Mouse (Mus musculus) heart, adult 9 months (tissue): ENCODE results near the gene Dusp16.

Experiments used
- DNase-seq, 2 experiments: peaks; one replicate each; pipeline ENCODE4 v3.0.0; 2022; ENCODE audit warnings: low spot score in 2 of 2

The Dusp16 gene

DNA sequence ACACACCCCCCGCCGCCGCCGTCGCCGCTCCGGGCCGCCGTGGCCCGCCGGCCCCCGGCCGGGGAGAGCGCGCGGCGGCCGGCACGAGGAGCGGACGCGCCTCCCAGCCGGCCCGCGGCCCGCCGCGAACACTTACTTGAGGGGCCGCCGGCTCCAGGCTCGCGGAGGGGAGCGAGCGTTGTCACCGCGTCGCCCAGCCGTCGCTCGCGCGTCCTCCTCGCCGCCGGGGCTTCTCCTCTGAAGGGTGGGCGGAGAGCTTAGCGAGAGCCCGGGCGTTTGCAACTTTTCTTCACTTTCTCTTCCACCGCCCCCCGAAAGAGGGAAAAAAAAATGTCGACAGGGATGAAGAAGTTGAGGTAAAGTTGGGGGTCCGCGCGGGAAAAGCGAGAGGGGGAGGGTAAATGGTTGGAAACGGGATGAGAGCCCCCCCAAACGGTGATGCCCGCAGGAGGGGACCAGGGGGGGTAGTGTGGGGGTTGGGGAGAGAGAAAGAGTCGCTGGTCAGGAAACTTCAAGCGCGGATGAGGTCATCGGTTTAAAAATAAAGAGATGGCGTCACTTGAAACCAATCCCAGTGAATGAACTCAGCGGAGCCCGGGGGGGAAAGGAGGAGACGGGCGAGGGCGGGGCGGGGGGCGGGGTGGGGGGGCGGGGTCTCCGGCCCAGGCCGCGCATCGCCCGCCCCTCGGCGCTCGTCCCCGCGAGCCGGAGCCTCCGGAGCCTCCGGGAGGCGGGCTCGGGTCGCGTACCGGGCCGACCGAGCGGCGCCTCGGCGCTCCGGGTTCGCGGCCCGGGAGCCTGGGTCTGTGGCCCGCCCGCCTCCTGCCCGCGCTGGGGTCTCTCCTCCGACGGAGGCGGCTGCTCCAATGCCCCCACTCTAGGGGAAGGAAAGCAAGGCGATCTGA lies at the start of gene Dusp16:
TSS of gene Dusp16 (minus strand) at position 485 of the 905 bp plus-strand sequence.
- DNase-seq: peak; percentile 93 to 96

- no peak for DNase-seq
Observed at GRCm38 (mm10) chr6:134840346-134840745, 47.9 kb upstream of the Dusp16 start.

DNA sequence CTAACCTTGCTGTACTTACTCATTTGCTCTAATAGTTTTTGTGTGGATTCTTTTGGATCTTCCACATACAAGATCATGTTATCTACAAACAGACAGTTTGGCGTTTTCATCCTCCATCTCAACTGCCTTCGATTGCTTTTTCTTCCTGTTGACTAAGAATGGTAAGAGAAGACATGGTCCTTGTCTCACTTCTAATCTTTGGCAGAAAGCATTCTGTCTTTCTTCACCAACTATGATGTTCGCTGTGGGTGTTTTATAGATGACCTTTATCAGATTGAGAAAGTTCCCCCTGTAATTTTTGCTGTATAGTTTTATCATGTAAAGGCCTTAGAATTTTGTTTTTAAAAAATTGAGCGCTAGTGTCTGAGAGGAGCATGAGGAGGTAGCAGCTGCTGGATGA lies 45.7 kb upstream of the Dusp16 start:
- no peak for DNase-seq

DNA sequence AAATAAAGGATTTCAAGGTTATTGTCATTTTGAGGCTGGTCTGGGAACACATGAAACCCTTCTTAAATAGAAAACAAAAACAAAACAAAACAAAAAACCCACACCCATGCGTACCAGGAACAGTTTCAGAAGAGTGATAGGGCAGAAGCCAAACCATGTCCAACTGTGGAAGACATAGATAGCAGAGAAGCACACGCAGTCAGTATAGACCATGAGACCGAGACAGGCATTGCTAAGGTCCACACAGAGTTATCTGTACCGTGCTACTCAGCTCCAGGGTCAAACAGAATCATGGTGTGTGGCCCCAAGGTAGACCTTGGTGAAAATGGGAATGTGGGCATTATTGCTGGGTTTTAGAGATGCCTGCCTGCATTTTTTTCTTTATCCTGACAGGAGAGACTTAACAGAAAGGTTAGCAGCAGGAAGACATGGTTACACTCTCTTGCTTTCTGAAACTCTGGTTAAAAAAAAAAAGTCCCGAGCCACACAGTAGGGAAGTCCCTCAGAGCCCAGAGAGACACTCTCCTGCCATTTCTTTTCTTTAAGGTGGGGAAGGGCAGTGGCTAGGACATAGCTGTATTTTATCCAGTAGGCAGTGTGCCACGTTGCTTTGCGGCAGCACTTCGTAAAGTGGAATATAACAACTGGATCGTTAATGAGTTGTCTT lies 42.3 kb upstream of the Dusp16 start:
- no peak for DNase-seq

DNA sequence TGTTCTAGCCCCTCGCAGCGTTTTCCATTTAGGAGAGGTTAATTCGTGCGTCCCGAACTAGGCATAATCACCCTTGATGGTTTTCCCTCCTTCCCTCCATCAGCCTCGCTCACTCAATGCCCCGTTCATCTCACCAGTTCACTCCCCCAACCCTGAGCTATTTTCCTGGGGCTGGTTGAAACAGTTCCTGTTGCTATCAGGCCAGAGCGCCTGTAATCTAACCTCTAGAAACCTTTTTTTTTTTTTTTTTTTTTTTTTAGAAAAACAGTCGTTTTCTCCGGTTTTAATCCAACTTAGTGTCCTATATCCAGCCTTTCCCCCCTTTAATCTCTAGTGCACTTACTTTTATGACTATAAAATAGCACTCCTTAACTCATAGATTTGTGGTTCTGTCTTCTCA lies 38.4 kb upstream of the Dusp16 start:
- no peak for DNase-seq

DNA sequence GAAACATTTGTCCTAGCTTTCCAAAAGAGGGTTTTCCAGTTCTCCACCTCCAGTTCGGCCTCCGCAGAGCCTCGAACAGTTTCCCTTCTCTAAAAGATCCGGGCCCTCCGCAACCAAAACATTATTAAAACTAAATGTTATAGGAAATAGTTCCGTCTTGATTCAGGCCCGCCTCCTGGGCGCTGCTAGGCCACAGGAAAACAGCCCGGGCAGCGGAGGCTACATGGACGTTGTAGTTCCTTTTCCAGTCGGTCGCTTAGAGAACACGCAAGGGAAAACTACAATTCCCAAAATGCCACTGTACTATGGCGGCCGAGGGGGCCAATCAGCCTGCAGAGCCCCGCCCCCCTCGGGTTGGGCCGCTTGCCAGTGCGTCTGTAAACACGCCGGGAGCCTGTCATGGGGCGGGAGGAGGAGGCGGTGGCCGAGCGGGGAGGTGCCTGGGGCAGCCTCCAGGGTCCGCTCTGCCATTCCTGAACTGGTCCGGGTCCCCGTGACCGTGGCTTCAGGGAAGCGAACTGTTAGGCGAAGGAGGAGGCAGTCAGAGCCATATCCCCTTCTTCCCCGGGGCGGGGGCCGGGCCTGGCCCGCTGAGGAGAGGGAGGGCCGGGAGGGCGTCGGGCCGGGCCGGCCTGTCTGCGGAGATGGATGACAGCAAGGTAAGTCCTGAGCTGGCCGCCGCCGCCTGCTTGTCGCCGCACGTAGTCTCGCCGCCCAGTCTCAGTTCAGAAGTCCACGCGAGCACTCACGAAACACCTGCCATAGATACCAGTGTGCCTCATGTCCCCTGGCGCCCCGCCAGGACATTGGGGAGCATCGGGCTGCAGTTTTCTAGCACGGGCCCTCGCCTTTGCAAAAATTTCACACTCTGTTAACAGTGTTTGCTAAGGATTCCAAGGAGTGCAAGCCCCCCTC lies 37.6 kb upstream of the Dusp16 start, which contains the start of gene Crebl2:
TSS of gene Crebl2 (plus strand) at position 369 of the 915 bp plus-strand sequence.
- peak; percentile 99 to 100 for DNase-seq

GRCm38 (mm10) chr6:134822844-134823243 lies 30.4 kb upstream of the Dusp16 start:
- DNase-seq: no peak

DNA sequence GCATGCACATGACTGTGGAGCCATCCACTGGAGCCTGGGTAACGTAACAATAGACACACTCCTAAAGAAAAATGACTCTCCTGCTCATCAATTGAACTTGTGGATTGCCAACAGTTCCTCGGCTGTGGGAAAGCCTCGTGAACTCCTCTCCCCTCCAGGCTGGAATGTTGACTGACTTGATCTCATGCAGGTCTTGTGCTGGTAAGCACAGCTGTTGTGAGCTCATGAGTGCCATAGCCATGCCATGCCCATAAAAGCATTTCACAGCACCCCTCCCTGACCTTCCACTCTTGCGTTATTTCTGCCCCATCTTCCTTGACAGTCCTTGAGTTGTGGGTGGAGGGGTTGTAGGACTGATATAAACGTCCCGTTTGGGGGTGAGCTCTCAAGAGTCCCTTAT lies 28.0 kb upstream of the Dusp16 start:
- no peak for DNase-seq

- no peak for DNase-seq
Observed at GRCm38 (mm10) chr6:134819741-134820140, 27.3 kb upstream of the Dusp16 start.

- DNase-seq: no peak
Observed at GRCm38 (mm10) chr6:134817051-134817928, 24.9 kb upstream of the Dusp16 start.

- DNase-seq: no peak
Observed at GRCm38 (mm10) chr6:134813066-134813465, 20.6 kb upstream of the Dusp16 start.

DNA sequence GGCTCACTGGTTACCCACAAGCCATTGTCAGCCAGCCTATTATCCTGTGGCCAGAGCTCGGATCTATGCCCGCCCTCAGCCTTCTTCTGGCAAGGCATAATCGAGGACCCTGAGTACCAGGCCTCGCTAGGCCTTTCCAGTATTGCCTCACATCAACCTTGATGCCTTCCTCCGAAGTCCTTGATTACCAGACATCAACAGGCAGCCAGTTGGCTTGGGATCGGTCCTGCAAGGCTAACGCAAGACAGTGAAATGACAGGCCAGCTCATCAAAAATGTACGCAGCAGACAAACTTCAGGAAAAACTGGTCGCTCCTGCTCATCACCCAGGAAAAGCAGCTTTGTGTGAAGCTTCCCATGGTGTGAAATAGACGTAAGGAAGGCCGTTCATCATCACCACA lies 15.4 kb upstream of the Dusp16 start:
- DNase-seq: no peak

DNA sequence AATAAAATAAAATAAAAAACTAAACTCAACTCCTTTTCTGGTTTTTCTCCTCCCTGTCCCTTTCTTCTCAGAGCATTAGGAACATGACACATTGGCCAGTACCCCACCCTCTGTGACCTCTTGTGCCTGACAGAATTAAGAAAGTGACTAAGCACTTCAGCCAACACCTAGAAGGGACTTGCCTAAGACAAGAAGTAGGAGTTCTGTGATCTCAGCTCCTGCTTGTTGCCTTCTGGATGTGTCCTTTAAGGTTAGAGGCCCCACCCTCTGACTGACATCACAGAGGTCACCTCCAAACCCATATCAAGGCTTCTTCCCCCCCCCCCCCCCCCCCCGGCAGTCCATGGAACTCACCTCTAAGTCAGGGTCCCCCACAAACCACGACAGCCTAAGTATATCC lies 14.7 kb upstream of the Dusp16 start:
- no peak for DNase-seq

- DNase-seq: no peak
Observed at GRCm38 (mm10) chr6:134806130-134806529, 13.7 kb upstream of the Dusp16 start.

DNA sequence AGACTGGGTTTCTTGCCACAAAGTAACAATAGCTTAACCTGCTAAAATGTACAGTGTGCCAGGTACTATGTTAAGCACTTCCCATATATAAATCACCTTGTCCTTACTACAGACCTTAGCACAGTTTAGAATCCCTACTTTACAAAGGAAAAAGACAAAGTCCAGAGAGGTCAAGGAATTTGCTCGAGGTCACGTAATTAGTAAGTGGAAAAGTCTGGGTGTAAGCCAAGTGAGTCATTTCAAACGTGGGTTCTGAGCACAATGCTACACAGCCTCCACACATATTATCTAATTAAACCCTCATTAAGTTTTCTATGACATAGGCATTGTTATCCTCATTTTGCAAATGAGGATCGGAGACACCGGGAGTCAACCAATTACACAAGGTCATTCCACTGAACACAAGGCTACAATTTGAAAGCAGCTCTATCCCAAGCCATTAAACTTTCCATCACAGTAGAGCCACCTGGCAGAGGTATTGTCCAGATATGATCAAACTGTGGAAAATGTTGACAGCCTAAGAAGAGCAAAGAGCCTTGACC lies 12.4 kb upstream of the Dusp16 start:
- no peak for DNase-seq

DNA sequence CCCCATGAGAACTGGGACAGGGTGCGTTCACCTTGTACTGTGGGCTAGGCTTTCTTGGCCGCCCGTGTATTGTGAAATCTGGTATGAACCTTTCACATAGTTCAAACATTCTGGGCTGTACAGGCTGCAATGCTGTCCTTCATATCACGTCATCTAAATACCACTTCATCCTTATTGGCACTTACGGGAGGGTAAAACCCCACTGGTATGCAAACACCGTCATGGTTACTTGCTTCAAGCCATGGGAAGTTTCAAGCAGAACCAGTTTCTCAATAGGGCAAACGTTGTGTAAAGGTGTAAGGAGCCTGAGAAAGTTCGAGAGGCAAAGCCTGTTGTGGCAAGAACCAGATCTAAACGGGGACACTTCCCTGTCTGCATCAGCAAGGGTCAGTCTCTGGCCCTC lies 10.2 kb upstream of the Dusp16 start:
- DNase-seq: no peak

DNA sequence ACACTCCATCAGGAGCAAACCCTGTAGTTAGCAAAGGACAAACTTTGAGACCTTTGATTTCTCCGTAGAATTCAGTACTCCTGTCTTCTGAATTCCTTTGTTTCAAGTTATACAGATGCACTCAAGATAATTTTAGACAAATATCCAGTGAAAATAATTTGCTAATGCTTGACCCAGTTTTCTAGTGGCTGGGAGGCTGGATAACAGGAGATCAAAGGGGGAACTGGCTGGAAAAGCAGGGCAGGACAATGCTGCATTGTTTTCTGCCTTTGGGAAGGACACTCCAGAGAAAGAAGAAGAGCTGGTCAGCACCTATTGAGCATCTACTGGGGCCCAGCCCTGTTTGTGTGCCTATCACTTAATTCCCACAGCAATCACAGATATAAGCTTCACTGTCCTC lies 9.1 kb upstream of the Dusp16 start:
- DNase-seq: no peak

GRCm38 (mm10) chr6:134796297-134796696 lies 3.9 kb upstream of the Dusp16 start:
- peak; percentile 4 to 19 for DNase-seq

- DNase-seq: peak; percentile 65 to 81
Observed at GRCm38 (mm10) chr6:134793911-134794520, 1.6 kb upstream of the Dusp16 start.
